Mouse (Mus musculus) embryo, embryonic 9.5 days (tissue): ENCODE measurements around the gene Mocs1.
"Not testable (repeated sequence)": the region's sequence is repeated elsewhere in the genome, so short reads cannot be mapped to it uniquely, and the experiment has no call there.

ENCODE experiments used
- DNase-seq: peaks from one replicate; pipeline ENCODE4 v3.0.0-alpha.2; 2017; ENCODE audit errors: extremely low spot score

Gene Mocs1

GRCm38 (mm10) chr17:49432071-49432711 is 4.0 kb downstream of the Mocs1 start:
- DNase-seq, result no peak

GRCm38 (mm10) chr17:49433071-49433470 is 4.9 kb downstream of the Mocs1 start:
- DNase-seq, result no peak

DNA sequence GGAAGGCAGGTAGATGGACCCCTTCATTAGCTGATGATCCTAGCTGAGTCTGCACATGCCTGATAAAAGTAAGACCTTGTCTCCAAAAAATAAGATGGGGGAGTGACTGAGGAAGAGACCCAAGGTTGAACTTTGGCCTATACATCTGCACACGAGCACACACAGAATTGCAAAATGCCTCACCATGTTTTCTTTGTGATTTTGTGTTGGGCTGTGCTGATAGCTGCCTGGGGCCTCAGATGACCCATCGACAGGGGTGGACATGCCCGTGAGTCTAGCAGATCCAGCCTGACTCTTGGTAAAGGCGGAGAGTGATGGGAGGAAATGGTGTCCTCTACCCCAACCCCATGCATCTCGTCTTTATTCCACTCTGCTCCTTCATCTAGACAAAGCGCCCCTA is 6.1 kb downstream of the Mocs1 start:
- DNase-seq, result no peak

DNA sequence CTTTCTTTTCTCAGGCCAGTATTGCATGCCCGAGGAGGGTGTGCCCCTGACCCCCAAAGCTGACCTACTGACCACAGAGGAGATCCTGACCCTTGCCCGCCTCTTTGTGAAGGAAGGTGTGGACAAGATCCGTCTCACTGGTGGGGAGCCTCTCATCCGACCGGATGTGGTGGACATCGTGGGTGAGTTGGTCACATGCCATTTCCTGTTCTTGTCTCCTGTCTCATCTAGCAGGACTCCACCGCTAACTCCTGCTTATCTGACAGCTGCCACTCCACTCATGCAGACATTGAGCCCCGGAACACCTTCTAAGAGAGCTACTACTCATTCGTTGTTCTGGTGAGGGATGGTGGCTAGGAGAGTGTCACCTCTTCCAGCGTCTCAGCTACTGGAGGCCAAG is 6.9 kb downstream of the Mocs1 start:
- DNase-seq, result no peak

GRCm38 (mm10) chr17:49436631-49437030 is 8.5 kb downstream of the Mocs1 start:
- DNase-seq, result no peak

DNA sequence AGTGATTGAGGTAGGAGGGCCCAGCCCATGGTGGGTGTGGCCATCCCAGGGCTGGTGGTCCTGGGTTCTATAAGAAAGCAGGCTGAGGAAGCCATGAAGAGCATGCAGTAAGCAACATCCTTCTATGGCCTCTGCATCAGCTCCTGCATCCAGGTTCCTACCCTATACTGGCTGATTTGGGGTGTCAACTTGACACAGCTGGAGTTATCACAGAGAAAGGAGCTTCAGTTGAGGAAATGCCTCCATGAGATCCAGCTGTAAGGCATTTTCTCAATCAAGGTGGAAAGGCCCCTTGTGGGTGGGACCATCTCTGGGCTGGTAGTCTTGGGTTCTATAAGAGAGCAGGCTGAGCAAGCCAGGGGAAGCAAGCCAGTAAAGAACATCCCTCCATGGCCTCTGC is 9.1 kb downstream of the Mocs1 start:
- DNase-seq, result not testable (repeated sequence)

DNA sequence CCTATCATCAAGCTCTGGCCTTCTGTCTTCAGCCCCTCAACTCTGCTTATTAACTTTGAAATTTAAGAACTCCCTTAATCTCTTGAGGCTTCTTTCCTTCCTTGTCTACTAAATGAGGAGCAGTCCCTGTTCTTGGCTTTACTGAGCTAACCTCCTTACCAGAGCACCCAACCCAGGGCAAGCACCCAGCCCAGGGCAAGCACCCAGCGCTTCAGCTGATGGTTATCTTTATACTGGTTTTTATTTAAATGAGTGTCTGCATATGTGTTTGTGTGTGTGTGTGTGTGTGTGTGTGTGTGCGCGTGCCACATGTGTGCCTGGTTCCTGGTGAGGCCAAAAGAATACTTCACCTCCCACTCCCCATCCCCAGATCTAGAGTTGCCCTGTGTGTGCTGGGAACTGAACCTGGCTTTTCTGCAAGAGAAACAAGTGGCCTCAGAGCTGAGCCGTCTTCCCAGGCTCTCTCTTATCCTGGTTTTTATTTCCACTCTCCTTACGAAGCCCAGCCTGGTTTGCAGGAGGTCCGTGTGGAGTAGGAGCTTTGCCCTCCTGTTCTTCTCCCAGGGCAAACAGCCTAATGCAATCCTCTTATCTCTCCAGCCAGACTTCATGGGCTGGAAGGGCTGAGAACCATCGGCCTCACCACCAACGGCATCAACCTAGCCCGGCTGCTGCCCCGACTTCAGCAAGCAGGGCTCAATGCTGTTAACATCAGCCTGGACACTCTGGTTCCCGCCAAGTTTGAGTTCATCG is 10.8 kb downstream of the Mocs1 start:
- no peak for DNase-seq

GRCm38 (mm10) chr17:49439706-49440105 is 11.5 kb downstream of the Mocs1 start:
- no peak for DNase-seq

DNA sequence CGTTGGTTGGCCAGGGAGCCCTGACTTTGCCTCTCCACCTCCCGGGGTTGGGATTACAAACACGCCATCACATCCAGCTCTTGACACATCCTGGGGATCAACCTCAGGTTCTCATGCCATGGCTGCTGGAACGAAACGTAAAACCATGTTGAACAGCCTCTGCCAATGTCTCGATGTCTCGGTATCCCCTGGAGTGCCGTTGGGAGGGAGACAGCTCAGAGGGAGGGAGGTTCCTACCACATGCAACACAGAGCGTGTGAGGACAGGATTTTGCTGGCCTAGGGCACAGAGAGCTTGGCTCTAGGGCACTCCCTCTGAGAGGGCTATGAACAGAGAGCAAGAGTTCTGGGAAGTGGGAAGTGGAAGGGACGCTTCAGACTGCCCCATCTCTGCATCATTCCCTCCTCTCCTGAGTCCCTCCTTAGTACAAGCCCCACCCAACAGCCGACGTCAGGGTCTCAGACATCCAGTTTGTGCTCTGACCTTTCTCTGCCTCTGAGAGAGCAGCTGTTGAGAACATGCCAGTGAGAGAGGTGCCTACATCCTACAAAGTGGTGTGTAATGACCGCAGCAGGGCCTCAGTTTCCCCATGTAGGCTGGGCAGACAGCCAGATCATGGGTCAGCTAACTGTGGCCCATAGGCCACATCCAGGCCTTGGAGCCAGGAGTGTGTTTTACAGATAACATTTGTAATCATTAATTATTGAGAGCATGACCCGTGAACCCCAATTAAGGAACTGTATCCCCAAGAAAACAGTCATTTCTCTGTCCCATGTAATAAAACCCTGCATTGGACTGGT is 12.4 kb downstream of the Mocs1 start:
- no peak for DNase-seq

DNA sequence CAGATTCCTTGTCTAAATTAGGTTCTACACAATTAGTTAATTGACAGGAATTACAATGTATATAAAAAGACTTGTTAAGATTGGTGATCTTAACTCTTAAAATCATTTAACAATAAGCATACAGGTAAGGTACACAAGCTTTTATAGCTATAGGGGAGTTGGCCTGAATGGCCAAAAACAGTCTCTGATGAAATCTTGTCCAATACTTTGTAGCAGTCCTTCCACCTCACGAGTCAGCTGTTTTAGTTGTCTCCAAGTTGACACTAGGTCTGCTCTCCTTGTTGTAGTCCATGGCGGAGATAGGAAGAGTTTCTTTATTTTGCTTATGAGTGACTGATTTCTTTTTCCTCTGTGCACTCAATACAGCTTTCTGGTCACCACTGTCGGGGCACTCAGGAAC is 14.7 kb downstream of the Mocs1 start:
- DNase-seq, result not testable (repeated sequence)

- peak; percentile 39 for DNase-seq
Measured at GRCm38 (mm10) chr17:49448570-49449229, 20.5 kb downstream of the Mocs1 start.

GRCm38 (mm10) chr17:49449230-49449608 is 21.1 kb downstream of the Mocs1 start:
- no peak for DNase-seq

DNA sequence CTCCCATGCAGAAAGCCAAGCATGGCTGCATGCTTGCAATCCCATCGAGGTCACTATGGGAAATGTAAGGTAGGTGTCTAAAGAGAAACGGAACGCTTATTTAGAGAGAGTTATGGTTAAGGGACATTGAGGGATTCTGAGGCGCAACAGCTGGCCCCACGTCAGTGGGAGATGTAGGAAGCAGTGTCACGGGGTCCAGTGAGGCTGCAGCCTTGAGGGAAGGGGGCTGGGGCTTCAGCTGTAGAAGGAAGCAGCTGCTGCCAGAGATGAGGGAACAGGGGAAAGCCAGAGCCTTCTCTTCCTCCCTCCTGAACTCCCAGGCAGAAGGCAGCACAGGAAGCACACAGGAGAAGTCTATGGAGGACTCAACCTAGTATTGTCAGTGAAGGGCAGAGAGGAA is 22.8 kb downstream of the Mocs1 start:
- DNase-seq, result no peak

DNA sequence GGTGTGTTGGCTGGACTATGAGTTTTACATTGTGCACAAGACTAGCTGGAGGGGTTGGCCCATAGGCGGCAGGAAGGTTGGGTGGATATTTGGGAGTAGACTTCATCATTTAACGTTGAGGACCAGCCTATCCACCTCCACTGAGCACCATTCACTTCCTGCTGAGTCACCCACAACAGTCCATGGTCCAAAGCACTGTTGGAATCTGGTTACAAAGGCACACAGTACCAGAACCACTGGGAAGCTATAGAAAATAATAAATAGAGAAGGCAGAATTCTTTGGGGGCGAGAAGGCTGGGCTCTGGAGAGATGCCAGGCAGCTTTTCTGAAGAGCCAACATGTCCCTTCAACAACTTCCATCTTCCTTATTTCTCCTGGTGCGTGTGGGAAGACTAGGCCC is 28.2 kb downstream of the Mocs1 start:
- no peak for DNase-seq

- no peak for DNase-seq
Measured at GRCm38 (mm10) chr17:49457833-49458232, 29.7 kb downstream of the Mocs1 start.

GRCm38 (mm10) chr17:49458386-49458785 is 30.2 kb downstream of the Mocs1 start:
- no peak for DNase-seq

DNA sequence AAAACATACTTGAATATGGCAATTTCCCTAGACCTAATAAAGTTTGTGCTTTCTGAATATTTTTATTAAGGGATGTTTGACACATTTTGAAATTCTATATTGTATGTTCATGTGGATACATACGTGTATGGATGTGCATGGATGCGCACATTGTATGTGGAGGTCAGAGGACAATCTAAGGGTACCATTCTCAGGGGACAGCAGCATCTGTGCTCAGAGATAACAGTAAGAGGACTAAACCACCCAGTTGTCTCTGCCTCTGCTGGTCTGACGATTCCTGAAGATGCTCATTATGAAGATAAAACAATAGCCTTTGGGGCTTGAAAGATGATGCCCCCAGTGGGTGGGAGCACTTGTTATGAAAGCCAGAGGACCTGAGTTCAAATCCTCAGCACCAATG is 36.7 kb downstream of the Mocs1 start:
- no peak for DNase-seq

GRCm38 (mm10) chr17:49468223-49468622 is 40.1 kb downstream of the Mocs1 start:
- DNase-seq, result peak; percentile 58

DNA sequence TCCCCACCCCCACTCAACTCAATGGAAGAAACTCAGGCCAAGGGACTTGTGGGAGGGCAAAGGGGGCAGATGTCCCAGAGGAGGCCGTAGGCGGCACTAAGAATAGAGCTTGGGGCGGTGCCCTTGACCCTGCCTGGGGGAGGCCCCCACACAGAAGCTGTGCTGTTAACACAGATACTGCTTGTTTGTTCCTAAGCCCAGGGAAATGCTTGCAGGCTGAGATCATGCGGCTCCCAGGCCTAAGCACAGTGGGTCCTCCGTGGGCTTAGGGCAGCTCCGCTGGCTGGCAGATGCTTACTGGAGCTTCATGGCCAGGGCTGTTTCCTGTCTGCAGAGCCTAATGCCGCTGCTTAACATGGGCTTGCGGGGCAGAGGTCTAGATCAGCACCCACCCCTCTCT is 44.5 kb downstream of the Mocs1 start:
- no peak for DNase-seq

- DNase-seq, result no peak
Measured at GRCm38 (mm10) chr17:49474051-49474450, 45.9 kb downstream of the Mocs1 start.

DNA sequence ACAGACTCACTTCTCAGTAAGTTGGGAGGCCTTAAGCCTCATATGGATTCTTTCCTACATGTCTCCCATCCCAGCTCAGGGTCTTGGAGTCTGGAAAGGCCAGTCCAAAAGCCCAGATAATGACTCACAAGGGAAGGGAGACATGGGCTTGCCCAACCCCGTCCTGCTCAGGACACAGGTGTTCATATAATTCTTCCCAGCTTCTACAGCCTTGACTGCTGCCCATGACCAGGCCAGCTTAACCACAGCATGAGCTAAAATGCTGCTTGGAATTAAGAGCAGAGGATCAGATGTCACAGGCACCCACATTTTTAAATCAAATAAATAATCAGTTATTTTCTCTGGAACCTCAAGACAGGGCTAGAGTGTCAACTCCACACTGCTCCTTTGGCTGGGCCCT is 47.0 kb downstream of the Mocs1 start:
- DNase-seq, result no peak

DNA sequence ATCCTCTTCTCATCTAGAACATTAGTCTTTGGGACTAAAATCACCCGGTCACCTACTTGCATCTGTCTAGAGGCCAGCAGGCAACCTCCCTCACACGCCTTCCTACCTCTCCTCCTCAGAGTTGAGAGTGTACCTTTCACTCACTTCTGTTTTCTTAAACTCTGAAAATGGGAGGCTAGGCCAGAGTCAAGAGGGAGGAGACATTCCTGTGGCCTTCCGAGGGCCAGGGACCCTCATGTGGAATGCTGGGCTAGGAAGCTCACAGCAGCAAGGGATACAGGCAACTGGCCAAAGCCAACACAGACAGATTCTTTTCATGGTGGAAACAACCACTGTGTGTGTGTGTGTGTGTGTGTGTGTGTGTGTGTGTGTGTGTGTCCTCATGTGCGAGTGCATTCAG is 49.2 kb downstream of the Mocs1 start:
- no peak for DNase-seq
